Mouse (Mus musculus): Measurements from ENCODE around the gene Gm49345. TPM values are rescaled to one million over a fixed set of nuclear protein-coding genes. Genes with fewer than 3 reads are reported as not detected.
A peak's percentile ranks its signal among the peaks of the same experiment; 100 is the strongest.

Gm49345 gene
- polyA plus RNA-seq, 1 experiment = not detected

DNA sequence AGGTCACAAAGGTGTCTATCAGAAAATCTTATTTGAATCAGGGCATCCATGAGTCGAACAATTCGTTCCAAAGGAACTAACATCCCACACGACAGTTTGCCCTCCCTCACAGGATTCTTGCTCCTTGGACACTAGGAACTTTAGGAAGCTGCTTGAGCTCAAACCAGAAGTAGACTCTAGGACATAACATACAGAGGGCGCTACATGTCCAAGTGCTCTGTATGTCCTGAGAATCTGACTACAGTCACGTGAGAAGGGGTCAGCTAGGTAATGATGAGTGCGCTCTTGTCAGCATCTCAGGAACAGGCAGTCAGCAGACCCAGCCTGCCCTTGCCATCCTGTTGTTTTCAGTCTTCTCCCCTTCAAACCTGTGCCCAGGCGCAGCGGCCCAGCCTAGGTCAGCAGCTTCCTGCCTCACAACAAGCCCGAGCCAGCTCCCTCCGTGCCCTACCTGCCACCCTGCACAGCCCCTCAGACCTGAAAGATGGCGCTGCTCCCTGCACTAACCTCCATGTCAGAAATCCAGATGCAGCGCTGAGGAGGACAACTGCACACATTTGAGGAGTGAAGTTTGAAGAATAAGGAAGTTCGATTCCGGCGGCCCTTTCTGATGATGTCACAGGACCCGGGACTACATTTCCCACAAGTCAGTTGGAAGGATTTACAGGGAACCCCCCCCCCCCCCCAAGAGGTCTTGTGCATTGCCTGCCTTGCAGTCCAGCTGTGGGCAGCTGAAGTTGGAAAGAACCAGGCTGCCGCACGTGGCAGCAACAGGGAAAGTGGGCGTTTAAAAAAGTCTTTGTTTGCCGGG is 28.3 kb downstream of the Gm49345 start, which contains the start of gene Zfp729b:
Gene Zfp729b, minus strand, starts transcription at position 642 of the 811 bp plus-strand sequence.
- Histone ChIP-seq H3K27me3 (replicated peaks; ENCODE audit: control insufficient read depth, insufficient read depth, low read length) (no peaks in the 10 kb centered on the region), H3K36me3 (ENCODE audit: control insufficient read depth, insufficient read depth, low read length) (no peaks in the 10 kb centered on the region), H3K4me1 (ENCODE audit: control insufficient read depth, insufficient read depth, low read length) (0 out of 2 replicates have a peak, but pooled peaks cover 2% of the 10 kb centered on the region), H3K27ac (ENCODE audit: insufficient read depth, low read depth, low read length) (peak within 1 kb of the TSS; percentile 83), H3K4me3 (ENCODE audit: insufficient read depth, low read depth, low read length) (peak within 1 kb of the TSS; percentile 97)
- WGBS = 2% methylated on average over 20 of the region's 20 CpGs
- TF ChIP-seq POLR2A (IDR thresholded peaks at IDR 0.05; ENCODE audit: low read depth, low read length) = no peak
- 0 out of 2 replicates have a peak, but pooled peaks have one; percentile 10 for TF ChIP-seq CTCF (conservative IDR thresholded peaks at IDR 0.05; ENCODE audit: insufficient read depth, insufficient read length, low read depth, low read length)
- peak; percentile 95 for DNase-seq

DNA sequence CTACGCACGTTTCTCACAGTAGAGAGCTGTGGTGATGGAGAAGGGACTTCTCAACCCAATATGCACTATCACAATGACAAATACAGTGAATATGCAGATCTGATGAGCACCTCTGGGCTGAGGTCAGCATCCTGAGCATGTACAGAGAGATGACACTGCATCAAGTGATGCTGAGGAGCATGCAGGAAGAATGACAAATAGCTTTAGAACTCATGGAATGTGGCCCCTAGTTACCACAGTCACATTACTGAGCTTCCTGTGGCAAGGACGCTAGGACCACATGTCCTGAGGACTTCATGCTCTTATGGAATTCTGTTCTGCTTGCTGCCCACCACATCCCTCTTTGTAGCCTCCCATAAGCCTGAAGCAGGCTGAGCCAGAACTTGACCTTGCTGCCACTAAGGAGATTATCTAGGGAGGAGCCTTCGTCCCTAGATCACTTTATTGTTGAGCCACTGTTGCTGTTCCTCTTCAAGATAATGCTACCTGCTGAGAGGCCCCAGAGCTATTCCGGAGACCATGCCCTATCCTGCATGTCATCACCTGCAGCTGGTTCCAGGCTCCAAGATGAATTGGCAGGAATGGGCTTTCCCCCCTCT is 64.9 kb downstream of the Gm49345 start:
- no peak for TF ChIP-seq POLR2A (IDR thresholded peaks at IDR 0.05; ENCODE audit: low read depth, low read length)
- TF ChIP-seq CTCF (conservative IDR thresholded peaks at IDR 0.05; ENCODE audit: insufficient read depth, insufficient read length, low read depth, low read length) = no peak
- Histone ChIP-seq H3K4me1 (ENCODE audit: control insufficient read depth, insufficient read depth, low read length) (no peaks in the 10 kb centered on the region), H3K4me3 (ENCODE audit: insufficient read depth, low read depth, low read length) (no peak overlapping the region), H3K27ac (ENCODE audit: insufficient read depth, low read depth, low read length) (no peak overlapping the region), H3K27me3 (replicated peaks; ENCODE audit: control insufficient read depth, insufficient read depth, low read length) (no peaks in the 10 kb centered on the region), H3K36me3 (ENCODE audit: control insufficient read depth, insufficient read depth, low read length) (no peaks in the 10 kb centered on the region)
- DNase-seq = no peak
- 76% methylated on average over 5 of the region's 5 CpGs for WGBS

DNA sequence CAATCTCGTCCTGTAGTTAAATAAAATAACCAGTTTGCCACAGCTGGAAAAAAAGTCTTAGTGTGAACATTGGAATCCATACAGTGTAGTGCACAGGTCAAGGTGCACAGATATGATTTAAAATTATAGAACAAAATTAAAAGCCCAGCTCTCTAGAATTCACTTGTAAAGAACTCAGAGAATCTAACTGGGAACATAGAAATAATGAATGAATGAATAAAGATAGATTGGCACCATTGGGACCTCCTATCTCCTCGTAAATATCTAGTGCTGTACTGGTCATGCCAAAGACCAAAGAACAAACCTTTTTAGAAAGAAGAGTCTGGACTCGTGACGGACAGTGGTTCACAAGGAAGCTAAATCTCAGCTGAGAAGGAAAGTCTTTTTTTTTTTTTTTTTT is 83.8 kb downstream of the Gm49345 start, which contains the start of gene Zfp748:
Gene Zfp748, minus strand, starts transcription at position 101 of the 400 bp plus-strand sequence.
- 86% methylated on average over 4 of the region's 4 CpGs for WGBS
- Histone ChIP-seq H3K4me3 (ENCODE audit: insufficient read depth, low read depth, low read length) (peak within 1 kb of the TSS; percentile 60), H3K27ac (ENCODE audit: insufficient read depth, low read depth, low read length) (peak within 1 kb of the TSS; percentile 36; the same call in 1 of the 2 replicates), H3K27me3 (replicated peaks; ENCODE audit: control insufficient read depth, insufficient read depth, low read length) (no peaks in the 10 kb centered on the region), H3K4me1 (ENCODE audit: control insufficient read depth, insufficient read depth, low read length) (0 out of 2 replicates have a peak, but pooled peaks cover 4% of the 10 kb centered on the region), H3K36me3 (ENCODE audit: control insufficient read depth, insufficient read depth, low read length) (no peaks in the 10 kb centered on the region)
- TF ChIP-seq CTCF (conservative IDR thresholded peaks at IDR 0.05; ENCODE audit: insufficient read depth, insufficient read length, low read depth, low read length) (no peak), POLR2A (IDR thresholded peaks at IDR 0.05; ENCODE audit: low read depth, low read length) (no peak)
- DNase-seq = no peak

DNA sequence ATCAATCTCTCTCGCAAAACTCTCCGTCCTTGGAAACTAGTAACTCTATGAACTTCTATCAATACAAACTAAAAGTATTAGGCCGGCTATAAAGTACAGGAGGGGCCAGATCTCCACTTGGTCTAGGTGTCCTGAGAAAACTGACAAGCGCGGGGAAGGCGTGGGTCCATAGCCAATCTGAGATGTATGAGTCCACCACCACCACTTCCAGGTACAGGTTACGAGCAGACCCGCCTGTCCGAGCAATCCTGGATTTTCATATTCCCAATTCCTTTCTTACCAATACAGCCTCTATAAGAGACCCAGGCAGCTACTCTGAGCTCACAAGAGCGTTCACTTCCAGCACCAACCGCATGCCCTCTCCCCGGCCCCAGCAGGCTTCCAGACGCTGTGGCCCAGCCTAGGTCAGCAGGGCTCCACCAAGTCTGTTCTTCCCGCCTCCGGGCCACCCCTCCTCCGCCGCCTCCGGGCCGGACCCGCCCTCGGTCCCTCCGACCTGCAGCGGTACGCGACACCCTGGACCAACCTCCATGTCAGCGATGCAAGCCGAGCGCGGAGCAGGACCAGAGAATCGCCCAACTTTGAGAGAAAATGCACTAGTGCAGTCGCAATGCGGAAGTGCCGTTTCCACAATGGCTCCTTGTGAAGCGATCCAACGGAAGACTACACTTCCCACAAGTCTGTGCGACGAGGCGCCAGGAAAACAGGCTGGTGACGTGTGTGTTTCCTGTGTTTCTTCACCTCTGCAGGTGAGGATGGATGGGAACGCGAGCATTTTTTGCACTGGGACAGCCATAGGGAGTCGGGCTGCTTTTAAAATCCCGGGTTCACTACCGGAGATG is 84.8 kb downstream of the Gm49345 start:
- peak; percentile 95 for DNase-seq
- peak overlapping the region; percentile 36; the same call in 1 of the 2 replicates for H3K27ac ChIP-seq (ENCODE audit: insufficient read depth, low read depth, low read length)
- no peaks in the 10 kb centered on the region for H3K27me3 ChIP-seq (replicated peaks; ENCODE audit: control insufficient read depth, insufficient read depth, low read length)
- no peak for TF ChIP-seq POLR2A (IDR thresholded peaks at IDR 0.05; ENCODE audit: low read depth, low read length)
- no peak for TF ChIP-seq CTCF (conservative IDR thresholded peaks at IDR 0.05; ENCODE audit: insufficient read depth, insufficient read length, low read depth, low read length)
- H3K4me1 ChIP-seq (ENCODE audit: control insufficient read depth, insufficient read depth, low read length) = 0 out of 2 replicates have a peak, but pooled peaks cover 4% of the 10 kb centered on the region
- WGBS = under 1% methylated on average over 44 of the region's 44 CpGs
- peak overlapping the region; percentile 60 for H3K4me3 ChIP-seq (ENCODE audit: insufficient read depth, low read depth, low read length)
- no peaks in the 10 kb centered on the region for H3K36me3 ChIP-seq (ENCODE audit: control insufficient read depth, insufficient read depth, low read length)

DNA sequence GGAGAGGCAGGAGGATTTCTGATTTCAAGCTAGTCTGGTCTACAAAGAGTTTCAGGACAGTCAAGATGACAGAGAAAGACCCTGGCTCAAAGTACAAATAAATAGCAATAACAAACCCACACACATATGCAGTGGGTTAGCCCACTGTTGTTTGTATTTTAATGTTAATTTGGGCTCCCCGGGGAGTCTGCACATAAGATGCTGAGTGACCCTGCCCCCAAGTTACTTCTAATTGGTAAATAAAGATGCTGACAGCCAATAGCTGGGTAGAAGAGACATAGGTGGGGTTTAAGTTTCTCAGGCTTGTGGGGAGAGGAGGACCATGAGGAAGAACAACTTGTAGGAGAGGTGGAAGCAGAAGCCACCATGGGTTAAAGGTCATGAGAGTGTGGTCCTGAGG is 91.6 kb downstream of the Gm49345 start:
- 78% methylated on average over 1 of the region's 1 CpGs for WGBS

More for the DNA sequence above, 91.6 kb downstream of the Gm49345 start:
- peaks cover 22% of the 10 kb centered on the region for H3K36me3 ChIP-seq (ENCODE audit: control insufficient read depth, insufficient read depth, low read length)
- H3K27ac ChIP-seq (ENCODE audit: insufficient read depth, low read depth, low read length) = no peak overlapping the region
- H3K4me1 ChIP-seq (ENCODE audit: control insufficient read depth, insufficient read depth, low read length) = no peaks in the 10 kb centered on the region
- H3K27me3 ChIP-seq (replicated peaks; ENCODE audit: control insufficient read depth, insufficient read depth, low read length) = no peaks in the 10 kb centered on the region
- TF ChIP-seq POLR2A (IDR thresholded peaks at IDR 0.05; ENCODE audit: low read depth, low read length) (no peak), CTCF (conservative IDR thresholded peaks at IDR 0.05; ENCODE audit: insufficient read depth, insufficient read length, low read depth, low read length) (no peak)
- DNase-seq = no peak
- no peak overlapping the region for H3K4me3 ChIP-seq (ENCODE audit: insufficient read depth, low read depth, low read length)

Other genes with a start within 250 kb of the Gm49345 start
- 1.8 and 3.4 TPM in 2 replicates for gene Zfp429, start 237.9 kb downstream of the Gm49345 start, polyA plus RNA-seq (2012; rRNA removed)
- 0.24 and 0.44 TPM in 2 replicates for gene Zfp459, start 216.4 kb downstream of the Gm49345 start, polyA plus RNA-seq (2012; rRNA removed)
- gene Zfp874a, start 186.1 kb downstream of the Gm49345 start, polyA plus RNA-seq (2012; rRNA removed) = 2.0 and 2.8 TPM in 2 replicates
- gene Zfp874b, start 153.5 kb downstream of the Gm49345 start, polyA plus RNA-seq (2012; rRNA removed) = 3.5 TPM in 2 replicates
- 0.88 and 1.3 TPM in 2 replicates for gene Zfp58, start 137.2 kb downstream of the Gm49345 start, polyA plus RNA-seq (2012; rRNA removed)
- gene Gm26965, start 111.6 kb downstream of the Gm49345 start, polyA plus RNA-seq (2012; rRNA removed) = not detected in 2 replicates
- 28.0 and 30.8 TPM in 2 replicates for gene Zfp87, start 111.6 kb downstream of the Gm49345 start, polyA plus RNA-seq (2012; rRNA removed)
- 2.2 and 3.3 TPM in 2 replicates for gene Zfp748, start 83.9 kb downstream of the Gm49345 start, polyA plus RNA-seq (2012; rRNA removed)
- gene Zfp729b, start 28.1 kb downstream of the Gm49345 start, polyA plus RNA-seq (2012; rRNA removed) = 0.49 and 0.86 TPM in 2 replicates
- 0.91 and 1.4 TPM in 2 replicates for gene Zfp729a, start within 50 bp of the Gm49345 start, polyA plus RNA-seq (2012; rRNA removed)
- gene Zfp738, start 49.3 kb upstream of the Gm49345 start, polyA plus RNA-seq (2012; rRNA removed) = 3.6 and 4.2 TPM in 2 replicates
- gene Zfp65, start 91.4 kb upstream of the Gm49345 start, polyA plus RNA-seq (2012; rRNA removed) = 1.1 and 1.9 TPM in 2 replicates
- 0.53 and 0.58 TPM in 2 replicates for gene Zfp85, start 117.5 kb upstream of the Gm49345 start, polyA plus RNA-seq (2012; rRNA removed)
- gene Zfp493, start 141.9 kb upstream of the Gm49345 start, polyA plus RNA-seq (2012; rRNA removed) = 0.90 and 2.1 TPM in 2 replicates
- 0.61 and 1.1 TPM in 2 replicates for gene Zfp273, start 176.0 kb upstream of the Gm49345 start, polyA plus RNA-seq (2012; rRNA removed)
- gene Gm10037, start 193.3 kb upstream of the Gm49345 start, polyA plus RNA-seq (2012; rRNA removed) = 1.9 and 2.5 TPM in 2 replicates
- gene BC048507, start 225.6 kb upstream of the Gm49345 start, polyA plus RNA-seq (2012; rRNA removed) = not detected in 2 replicates